Mouse (Mus musculus): Measurements from ENCODE around the gene Anln.

GRCm38 (mm10) chr9:22306726-22307125 is 82.3 kb downstream of the Anln start:
- no peak for TF ChIP-seq CTCF (IDR thresholded peaks at IDR 0.05)
- TF ChIP-seq EP300 (IDR thresholded peaks at IDR 0.05), result no peak

Data from lung, postnatal 0 days (tissue).